Mouse (Mus musculus) hindlimb bud, embryonic 11.5 days (tissue): ENCODE measurements around the gene Flad1.
A peak's percentile ranks its signal among the peaks of the same experiment; 100 is the strongest.

Experiments used
- DNase-seq: peaks from one replicate; pipeline ENCODE4 v3.0.0-alpha.2; 2012; ENCODE audit warnings: low read depth, low spot score; ENCODE audit errors: extremely low spot score

Gene Flad1

DNA sequence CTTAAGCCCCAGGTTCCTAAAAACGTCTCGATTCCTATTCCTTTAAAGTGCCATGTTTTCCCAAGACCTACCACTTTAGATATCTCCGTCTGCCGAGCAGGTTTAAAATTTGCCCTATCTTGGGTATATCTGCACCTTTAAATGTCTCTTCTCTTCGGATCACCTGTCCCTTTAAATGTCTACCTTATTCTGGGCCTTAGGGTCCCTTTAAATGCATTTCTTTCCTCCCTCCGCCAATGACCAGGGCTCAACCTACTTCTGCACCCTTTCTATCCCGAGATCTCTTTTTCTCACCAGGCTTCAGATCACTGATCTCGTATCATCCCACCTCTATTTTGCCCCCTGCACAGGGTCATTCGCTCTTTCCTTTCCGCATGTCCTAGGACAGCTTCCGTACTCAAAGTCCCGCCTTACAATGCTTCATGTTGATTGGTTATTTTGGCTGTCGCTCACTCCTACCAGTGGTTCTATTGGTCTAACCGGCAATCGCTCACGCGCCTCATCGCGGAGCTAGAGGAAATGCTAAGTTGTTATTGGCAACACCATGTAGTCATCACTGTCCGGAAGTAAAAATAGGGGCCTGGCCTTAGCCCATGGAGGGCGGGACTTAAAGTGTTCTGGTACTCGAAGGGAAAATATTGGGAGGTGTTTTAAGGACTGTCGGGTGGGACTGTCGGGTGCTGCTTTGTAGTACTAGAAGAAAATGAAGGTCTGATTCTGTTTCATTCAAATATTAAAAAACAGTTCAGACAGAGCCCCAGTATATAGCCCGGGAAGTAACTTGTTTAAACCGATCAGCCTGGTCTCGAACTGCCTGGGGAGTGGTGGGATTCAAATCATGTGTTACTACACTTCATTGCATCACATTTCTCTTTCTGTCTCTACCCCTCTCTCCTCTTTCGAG lies at the start of gene Flad1:
Gene Flad1, minus strand, starts transcription at position 381 of the 904 bp plus-strand sequence.
- peak; percentile 100 for DNase-seq

DNA sequence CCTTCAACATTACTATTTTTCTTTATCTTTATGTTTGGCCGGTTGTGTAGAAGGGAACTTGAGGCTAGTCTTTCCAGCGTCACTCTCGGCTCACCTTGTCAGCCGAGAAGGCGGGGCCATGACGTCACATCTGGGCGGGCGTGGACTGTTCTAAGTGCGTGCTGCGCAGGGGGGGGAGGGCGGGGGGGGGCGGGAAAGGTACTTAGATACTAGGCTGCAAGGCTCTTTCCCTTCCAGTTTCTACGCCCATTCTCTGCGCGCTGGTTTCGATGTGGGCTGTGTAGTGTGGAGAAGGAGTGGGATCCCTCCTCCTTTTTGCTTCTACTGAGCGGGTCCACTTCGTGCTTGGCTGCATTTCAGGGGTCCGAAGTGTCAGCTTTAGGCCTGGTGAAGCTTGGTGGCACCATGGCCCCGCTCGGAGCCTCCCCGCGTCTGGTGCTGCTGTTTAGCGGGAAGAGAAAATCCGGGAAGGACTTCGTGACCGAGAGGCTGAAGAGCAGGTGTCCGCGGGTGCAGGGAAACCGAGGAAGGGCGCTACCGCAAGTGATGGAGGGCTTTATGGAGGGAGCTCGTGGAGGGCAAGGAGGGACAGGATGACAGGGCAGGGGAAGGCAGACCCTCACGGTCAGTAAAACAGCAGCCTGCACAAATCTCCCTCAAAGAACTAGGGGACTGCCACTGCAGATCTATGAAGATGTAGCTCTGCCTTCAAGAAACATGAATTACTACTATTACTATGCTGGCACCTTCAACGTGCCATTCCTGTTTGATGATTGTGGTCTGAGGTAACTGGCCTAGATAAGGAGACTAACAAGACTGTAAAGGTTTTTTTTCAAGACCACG lies 47.5 kb upstream of the Flad1 start:
- DNase-seq, result peak; percentile 89

DNA sequence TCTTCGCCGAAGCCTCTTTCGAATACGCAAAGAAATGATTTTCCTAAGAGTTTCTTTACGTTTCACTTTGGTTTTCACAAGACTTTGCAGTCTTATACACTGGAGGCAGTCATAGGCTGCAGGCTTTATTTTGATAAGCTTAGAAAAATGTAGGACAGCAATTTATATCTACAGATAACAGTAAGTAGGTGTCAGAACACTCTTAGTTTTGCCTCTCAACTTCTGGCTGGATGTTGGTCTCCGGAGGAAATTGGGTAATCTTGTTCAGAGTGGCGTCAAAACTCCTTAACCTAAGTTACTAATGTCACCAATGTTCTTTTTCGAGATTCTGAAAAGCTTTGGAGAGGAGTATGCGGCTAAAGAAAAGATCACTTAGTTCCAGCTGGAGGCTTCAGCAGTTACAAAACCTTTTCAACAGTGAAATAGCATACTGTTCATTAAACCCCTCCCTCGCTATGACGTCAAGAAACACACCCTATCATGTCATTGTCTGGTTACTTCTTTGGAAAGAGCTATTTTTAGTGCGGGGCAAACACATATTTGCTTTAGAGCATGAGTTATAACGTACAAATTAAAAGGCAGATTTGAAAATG lies 46.8 kb upstream of the Flad1 start:
- no peak for DNase-seq

DNA sequence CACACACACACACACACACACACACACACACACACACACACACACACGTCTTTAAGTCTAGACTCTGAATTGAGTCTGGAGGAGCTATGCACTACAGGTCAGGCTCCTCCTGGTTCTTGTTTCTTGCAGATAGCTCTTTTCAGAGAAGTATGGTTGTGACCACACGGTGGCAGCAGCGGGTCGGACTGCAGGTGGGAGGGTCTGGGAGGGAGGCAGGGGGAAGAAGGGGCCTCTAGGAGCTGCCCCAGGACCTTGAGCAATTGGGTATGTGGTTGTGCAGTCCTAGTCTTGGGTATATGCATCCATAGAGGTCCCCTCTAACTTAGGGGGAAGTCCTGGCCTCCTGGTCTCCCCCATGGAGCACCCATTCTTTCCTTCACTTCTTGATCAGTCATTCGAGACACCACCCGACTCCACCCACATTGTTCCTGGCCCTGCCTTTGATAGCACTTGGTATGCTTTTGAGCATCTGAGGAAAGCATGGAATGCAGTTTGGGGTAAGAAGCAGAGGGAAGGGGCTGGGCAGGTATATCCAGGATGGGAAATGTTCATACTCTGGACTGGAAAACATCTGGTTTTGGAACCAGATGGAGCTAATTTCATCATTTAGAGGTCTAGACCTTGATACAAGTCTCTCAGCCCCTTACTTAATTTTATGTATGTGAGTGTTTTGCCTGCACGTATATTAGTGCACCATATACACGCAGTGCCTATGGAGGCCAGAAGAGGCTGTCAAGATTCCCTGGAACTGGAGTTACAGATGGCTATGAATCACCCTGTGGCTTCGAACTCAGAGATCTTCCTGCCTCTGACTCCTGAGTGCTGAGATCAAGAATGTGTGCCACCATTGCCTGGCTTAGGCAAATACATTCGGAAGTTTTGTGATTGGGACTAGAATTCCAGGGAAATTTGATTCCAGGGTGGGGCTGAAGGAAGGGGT lies 45.3 kb upstream of the Flad1 start:
- no peak for DNase-seq

DNA sequence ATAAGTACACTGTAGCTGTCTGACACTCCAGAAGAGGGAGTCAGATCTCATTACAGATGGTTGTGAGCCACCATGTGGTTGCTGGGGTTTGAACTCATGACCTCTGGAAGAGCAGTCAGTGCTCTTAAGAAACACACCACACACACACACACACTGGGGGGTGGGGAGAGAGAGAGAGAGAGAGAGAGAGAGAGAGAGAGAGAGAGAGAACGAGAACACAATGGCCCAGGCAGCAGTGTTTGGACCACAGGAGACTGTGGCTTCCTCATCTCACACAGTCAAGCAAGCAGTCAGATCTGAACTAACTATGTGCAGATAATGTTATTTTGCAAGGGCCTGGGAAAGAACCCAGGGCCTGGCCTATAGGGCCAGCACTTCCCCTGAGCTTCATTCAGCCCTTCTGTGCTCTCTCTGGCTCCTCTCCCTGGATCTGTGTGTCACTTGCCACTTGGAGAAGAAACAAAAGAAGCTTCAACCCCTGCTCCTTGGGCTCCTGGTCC lies 44.2 kb upstream of the Flad1 start:
- DNase-seq, result no peak

DNA sequence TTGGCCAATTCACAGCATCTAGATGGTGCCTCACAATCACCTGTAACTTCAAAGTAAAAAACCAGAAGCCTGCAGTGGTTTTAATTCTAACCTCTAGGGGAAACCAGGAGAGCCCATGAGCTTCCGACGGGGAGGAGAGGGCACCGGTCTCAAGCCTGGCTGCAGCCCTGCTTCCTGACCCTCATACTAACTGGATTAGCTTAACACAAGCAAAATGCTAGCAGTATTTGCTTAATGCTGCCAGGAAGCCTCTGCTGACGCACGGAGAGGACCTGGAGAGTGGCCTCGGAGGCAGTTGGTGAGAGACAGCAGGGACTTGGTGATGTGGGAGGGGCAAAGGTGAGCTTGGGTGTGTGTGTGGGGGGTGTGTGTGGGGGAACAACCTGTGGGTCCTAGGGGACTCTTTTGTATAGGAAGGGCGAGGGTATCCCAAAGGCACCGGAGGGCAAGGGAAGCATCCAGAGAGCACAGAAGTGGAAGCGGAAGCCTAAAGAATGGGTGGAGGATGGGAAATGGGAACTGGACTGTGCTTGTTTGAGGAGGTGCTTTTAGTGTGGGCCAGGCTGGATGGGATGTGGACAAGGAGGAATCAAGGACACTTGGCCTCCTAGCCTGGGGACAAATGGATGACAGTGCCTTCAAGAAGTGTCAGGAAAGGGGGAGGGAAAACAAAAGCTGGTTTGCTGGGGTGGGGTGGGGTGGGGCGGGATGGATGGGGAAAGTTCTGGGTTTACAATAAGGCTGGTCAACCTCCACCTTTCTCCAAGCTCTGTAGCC lies 42.9 kb upstream of the Flad1 start, which contains the start of gene Pmvk:
Gene Pmvk, plus strand, starts transcription at position 141 of the 777 bp plus-strand sequence.
- DNase-seq, result no peak

DNA sequence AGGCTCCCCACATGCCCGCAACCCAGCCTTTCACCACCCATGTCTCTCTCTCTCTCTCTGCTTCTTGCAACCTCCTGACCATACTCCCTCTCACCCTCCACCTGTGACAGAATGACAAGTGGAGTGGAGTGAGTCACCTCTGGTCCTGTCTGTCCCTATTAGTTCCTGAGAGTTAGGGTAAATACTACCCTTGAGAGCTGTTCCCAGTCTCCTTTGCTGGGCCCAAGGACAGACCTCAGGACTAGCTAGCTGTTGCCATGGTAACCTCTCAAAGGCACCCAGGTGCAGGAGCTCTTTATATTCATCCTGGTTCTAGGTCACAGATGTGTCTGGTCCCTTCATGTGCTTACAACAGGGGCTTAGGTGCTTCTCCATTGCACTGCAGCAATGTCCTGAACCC lies 40.2 kb upstream of the Flad1 start:
- DNase-seq, result no peak

DNA sequence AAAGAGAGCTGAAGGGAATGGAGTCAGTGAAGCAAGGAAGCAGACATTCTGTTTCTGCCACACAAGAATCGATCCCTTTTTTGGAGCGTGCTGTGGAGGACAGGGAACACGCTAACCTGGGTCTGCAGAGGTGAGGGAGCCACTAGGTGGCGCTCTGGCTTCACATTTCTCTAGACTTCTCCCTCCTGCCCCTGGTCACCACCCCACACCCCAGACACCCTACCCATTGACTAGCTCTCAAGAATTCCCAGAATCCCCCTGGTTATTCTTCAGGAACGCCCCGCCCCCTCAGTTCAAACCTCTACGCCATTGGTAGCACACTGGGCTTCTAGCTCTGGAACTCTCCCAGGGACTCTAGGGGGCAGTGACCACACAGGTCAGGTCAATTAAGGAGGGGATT lies 37.9 kb upstream of the Flad1 start:
- no peak for DNase-seq

DNA sequence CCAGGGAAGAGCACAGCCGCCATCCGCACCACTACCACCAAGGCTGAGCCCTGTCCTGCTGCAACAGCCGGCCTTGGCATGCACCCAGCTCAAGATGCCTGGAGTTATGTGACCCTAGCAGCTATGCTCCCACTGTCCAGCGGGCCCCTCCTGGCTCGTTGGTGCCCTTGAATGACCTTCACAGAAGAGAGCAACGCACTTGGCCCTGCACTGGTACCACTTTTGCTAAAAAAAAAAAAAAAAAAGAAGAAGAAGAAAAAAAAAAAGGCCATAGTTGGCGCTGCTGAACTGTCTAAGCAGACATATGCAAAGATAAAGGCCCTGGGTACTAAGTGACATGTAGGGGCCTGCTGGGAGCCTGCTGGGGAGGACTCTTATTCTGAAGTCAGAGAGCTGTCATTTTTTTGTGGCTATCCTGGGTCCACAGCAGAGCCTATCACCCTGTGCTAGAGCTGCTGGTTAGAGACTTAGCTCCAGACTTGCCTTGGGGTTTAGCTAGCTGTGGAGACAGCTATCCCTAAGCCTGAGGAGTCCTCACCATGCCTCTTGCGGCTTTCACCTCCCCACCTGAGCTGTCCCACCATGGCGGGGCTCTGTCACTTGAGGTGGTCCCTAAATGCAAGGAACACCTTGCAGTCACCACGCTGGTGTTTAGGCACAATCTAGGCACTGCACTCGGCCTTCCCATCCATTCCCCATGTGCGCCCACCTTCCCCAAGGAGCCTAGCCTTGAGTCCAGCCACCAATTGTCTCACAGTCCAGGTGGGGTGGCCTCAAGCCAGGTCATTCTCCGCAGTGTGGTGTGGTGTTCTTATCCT lies 37.3 kb upstream of the Flad1 start:
- DNase-seq, result no peak

DNA sequence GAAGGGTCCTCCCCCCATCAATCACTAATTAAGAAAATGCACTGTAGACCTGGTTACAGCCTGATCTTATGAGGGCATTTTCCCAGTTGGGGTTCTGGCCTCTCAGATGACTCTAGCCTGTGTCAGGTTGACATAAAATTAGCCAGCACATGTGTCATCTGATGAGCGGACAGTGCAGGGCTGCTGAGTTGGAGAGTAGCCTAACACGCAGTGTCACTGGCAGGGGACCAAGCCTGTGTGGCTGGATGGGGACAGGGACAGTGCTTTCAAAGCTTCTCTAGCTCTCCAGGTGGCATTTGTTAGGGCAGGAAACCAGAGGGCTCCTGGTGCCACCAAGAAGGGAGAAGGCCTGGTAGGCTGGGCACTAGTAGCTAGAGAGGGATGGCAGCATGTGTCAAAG lies 29.0 kb upstream of the Flad1 start:
- DNase-seq, result no peak

DNA sequence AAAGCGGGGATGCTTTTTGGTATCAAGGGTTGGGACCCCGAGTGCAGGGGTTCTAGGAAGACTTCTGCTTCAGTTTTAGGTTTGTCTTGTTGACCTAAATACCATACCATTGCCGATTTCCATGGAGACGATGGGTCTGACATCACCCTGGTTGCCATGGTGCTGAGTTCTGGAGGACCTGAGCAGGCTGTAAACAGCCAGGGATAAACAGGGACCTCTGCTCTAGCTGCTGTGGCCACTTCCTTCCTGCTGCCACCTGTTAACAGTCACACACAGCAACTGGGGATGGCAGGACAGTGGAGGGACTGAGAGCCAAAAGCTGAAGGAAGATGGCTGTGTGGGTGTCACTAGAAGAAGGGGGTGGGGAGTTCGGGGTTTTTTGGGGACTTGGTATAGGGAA lies 25.6 kb upstream of the Flad1 start:
- no peak for DNase-seq

DNA sequence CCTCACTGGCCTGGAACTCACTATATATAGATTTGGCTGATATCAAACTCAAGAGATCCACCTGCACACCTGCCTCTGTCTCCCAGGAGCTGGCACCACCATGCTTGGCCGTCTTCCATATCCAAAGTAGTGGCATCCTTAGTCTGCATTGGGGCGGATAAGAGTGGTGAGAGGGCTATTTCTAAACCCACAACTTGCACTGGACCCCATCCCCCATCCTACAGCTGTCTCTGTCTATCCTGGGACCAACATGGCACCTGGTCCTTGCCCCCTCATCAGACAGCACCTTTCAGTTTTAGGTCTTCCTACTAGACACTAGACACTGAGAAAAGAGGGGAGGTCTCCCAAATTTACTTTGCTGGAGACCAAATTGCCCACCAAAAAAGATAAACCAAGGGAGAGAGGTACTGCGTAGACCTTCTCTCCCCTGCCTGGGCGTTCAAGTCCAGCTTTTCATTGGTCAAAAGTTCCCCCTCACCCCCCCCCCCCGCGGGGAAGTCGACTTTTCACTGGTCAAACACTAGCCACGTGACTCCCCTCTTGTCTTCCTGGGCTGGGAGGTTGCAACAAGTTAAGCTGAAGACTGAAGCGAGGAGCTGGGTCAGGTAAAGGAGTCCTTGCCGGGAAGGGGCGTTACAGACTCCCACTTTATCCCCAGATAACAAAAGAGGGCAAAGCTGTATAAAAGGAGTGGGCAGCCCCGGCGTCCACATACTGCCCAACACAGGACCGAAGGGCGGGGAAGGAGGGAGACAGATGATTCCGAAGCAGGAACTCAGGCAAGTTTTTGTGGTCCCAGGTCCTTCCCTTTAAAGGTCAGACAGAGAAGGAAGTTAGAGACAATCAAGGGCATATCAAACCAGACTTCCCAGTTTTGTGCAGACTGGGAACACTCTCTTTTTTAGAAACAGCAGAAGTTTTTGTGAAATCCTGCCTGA lies 24.8 kb upstream of the Flad1 start, which contains the start of gene Pbxip1:
Gene Pbxip1, plus strand, starts transcription at position 531 of the 938 bp plus-strand sequence.
- DNase-seq, result no peak

DNA sequence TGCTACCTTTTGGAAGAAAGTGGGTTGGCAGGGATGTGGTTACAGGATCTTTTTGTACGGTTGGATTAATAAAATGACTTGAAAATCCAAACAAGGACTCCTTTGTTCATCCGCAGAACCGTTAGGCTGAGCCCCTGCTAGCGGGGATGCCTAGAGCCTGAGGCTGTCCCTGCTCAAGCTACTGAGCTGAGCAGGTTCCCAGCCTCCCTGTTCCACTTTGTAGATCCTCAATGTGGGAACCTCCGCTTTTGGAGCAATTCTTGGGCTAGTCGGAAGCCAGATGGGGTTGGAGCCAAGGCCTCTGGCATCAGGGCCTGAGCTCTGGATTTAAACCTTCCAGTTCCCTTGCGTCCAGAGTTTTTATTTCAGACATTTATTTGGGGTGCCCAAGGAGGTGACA lies 23.4 kb upstream of the Flad1 start:
- DNase-seq, result no peak

DNA sequence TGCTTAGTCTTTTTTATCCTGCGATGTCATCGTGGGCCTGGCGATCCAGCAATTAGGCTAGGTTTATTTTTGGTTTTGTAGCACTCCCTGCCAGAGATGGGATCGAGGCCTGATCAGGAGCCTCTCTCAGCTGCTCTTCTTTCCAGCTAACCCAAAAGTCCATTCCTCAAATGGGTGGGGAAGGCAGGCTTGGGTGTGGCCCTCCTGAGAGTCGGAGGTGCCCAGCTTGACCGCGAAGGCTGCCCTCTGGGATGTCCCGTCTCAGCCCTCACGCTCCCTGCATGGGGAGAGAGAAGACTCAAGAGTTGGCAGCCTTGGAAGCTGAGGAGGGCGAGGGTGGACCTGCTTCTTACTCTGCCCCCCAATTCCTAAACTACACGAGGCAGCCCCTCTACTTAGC lies 22.9 kb upstream of the Flad1 start:
- DNase-seq, result no peak

DNA sequence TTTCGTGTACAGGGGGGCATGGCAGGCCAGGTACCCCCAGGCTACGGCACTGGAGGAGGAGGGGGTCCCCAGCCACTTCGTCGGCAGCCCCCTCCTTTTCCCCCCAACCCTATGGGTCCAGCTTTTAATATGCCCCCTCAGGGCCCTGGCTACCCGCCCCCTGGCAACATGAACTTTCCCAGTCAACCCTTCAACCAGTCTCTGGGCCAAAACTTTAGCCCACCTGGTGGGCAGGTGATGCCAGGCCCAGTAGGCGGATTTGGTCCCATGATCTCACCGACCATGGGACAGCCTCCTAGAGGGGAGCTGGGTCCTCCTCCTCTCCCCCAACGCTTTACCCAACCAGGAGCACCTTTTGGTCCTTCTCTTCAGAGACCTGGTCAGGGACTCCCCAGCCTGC lies 20.9 kb upstream of the Flad1 start:
- no peak for DNase-seq

DNA sequence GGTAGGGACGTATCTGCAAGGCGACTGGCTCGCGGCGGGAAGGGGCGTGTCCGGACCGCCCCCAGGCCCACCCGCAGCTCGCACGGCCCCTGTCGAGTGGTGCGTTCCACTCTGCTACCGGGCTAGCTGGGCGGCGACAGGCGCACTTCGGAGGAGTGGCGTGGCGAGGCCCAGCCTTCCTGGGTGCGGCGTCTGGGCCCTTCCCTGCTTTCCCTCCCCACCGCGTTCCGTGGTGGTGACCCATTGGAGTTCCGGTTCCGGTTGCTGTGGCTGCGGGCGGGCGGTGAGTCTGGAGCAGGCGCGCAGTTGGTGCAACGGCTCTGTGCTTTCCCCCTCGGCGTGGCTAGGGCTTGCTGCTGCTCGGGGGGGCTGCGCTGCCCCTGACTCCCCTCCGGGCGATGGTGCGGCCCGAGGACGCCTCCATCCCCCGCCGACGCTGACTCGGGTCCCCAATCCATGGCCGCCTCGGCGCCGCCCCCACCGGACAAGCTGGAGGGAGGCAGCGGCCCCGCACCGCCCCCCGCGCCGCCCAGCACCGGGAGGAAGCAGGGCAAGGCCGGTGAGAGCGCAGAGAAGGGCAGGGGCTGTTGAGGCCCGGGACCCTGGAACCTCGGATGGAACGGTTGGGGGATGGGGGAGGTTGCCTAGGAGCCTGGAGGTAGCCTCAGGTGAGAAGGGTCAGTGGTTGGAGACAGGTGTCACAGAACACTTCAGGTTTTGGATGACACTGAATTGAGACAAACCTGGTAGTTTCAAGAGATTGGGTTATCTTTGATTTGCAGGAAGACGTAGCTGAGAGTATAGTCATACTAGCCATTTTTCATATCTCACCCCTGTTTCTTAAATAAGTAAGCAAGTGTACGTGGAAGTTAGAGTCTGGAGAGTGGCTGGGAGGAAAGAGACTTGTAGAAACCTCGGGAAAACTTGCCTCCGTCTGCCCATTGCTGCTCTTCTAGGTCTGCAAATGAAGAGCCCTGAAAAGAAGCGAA lies 18.8 kb upstream of the Flad1 start, which contains the start of gene Pygo2:
Gene Pygo2, plus strand, starts transcription at position 44 of the 989 bp plus-strand sequence.
- DNase-seq, result no peak
